Mouse (Mus musculus) kidney, adult 2 months (tissue): ENCODE measurements around the gene Hist1h2bg.

Experiments used
- CTCF ChIP-seq: fragments of 200-500 bp; conservative IDR thresholded peaks from 2 replicates; pipeline ENCODE4 v1.5.1; 2011; ENCODE audit warnings: low read depth, mild to moderate bottlenecking, control low read depth, low read length, moderate library complexity, mixed read lengths; ENCODE audit not compliant: insufficient read depth, insufficient read length
- POLR2A ChIP-seq: fragments of 200-500 bp; IDR thresholded peaks from one replicate; pipeline ENCODE4 v1.6.1; 2011; ENCODE audit warnings: low read depth, low read length, control low read depth

- no peak for TF ChIP-seq POLR2A
- no peak for TF ChIP-seq CTCF
Measured at GRCm38 (mm10) chr13:23556906-23557305, 14.3 kb upstream of the Hist1h2bg start.
